Mouse (Mus musculus): ENCODE results near the gene Cnot8.
"Not testable (repeated sequence)": the region's sequence is repeated elsewhere in the genome, so short reads cannot be mapped to it uniquely, and the experiment has no call there.

Cnot8 gene

GRCm38 (mm10) chr11:58103697-58104306 is at the start of gene Cnot8:
Gene Cnot8 (plus strand): TSS chr11:58104153.
- peak; percentile 99 for DNase-seq (ENCODE audit: low spot score)

- peak; percentile 11 for DNase-seq (ENCODE audit: low spot score)
Observed at GRCm38 (mm10) chr11:58057455-58057854, 46.5 kb upstream of the Cnot8 start.

GRCm38 (mm10) chr11:58059752-58060151 is 44.2 kb upstream of the Cnot8 start:
- not testable (repeated sequence) for DNase-seq (ENCODE audit: low spot score)

GRCm38 (mm10) chr11:58061218-58061617 is 42.7 kb upstream of the Cnot8 start:
- not testable (repeated sequence) for DNase-seq (ENCODE audit: low spot score)

- DNase-seq (ENCODE audit: low spot score) = no peak
Observed at GRCm38 (mm10) chr11:58062586-58062985, 41.4 kb upstream of the Cnot8 start.

- no peak for DNase-seq (ENCODE audit: low spot score)
Observed at GRCm38 (mm10) chr11:58065025-58065424, 38.9 kb upstream of the Cnot8 start.

GRCm38 (mm10) chr11:58072978-58073377 is 31.0 kb upstream of the Cnot8 start:
- DNase-seq (ENCODE audit: low spot score) = no peak

- no peak for DNase-seq (ENCODE audit: low spot score)
Observed at GRCm38 (mm10) chr11:58077270-58077669, 26.7 kb upstream of the Cnot8 start.

- DNase-seq (ENCODE audit: low spot score) = no peak
Observed at GRCm38 (mm10) chr11:58081716-58082115, 22.2 kb upstream of the Cnot8 start.

GRCm38 (mm10) chr11:58092541-58092940 is 11.4 kb upstream of the Cnot8 start:
- no peak for DNase-seq (ENCODE audit: low spot score)

- DNase-seq (ENCODE audit: low spot score) = no peak
Observed at GRCm38 (mm10) chr11:58093021-58093528, 10.9 kb upstream of the Cnot8 start, which contains the start of gene Gm12248. Gene Gm12248 (minus strand): TSS chr11:58093134.

GRCm38 (mm10) chr11:58094766-58095165 is 9.2 kb upstream of the Cnot8 start:
- no peak for DNase-seq (ENCODE audit: low spot score)

GRCm38 (mm10) chr11:58095561-58095960 is 8.4 kb upstream of the Cnot8 start:
- DNase-seq (ENCODE audit: low spot score) = no peak

GRCm38 (mm10) chr11:58096160-58096559 is 7.8 kb upstream of the Cnot8 start:
- DNase-seq (ENCODE audit: low spot score) = no peak

- no peak for DNase-seq (ENCODE audit: low spot score)
Observed at GRCm38 (mm10) chr11:58096821-58097620, 6.9 kb upstream of the Cnot8 start.

GRCm38 (mm10) chr11:58097621-58098365 is 6.2 kb upstream of the Cnot8 start:
- DNase-seq (ENCODE audit: low spot score) = no peak

- not testable (repeated sequence) for DNase-seq (ENCODE audit: low spot score)
Observed at GRCm38 (mm10) chr11:58098366-58098720, 5.6 kb upstream of the Cnot8 start.

- no peak for DNase-seq (ENCODE audit: low spot score)
Observed at GRCm38 (mm10) chr11:58100006-58100405, 3.9 kb upstream of the Cnot8 start.

GRCm38 (mm10) chr11:58101194-58101720 is 2.7 kb upstream of the Cnot8 start:
- no peak for DNase-seq (ENCODE audit: low spot score)

GRCm38 (mm10) chr11:58102146-58102545 is 1.8 kb upstream of the Cnot8 start:
- DNase-seq (ENCODE audit: low spot score) = no peak

GRCm38 (mm10) chr11:58102581-58103343 is 1.2 kb upstream of the Cnot8 start:
- no peak for DNase-seq (ENCODE audit: low spot score)

- DNase-seq (ENCODE audit: low spot score) = no peak
Observed at GRCm38 (mm10) chr11:58103344-58103653, 654 bp upstream of the Cnot8 start.

Data from spleen, adult 12 weeks (tissue).